Mouse (Mus musculus) embryonic facial prominence, embryonic 13.5 days (tissue): Measurements from ENCODE around the gene Acox3. TPM values are rescaled to one million over a fixed set of nuclear protein-coding genes. Genes with fewer than 3 reads are reported as not detected.
A peak's percentile ranks its signal among the peaks of the same experiment; 100 is the strongest.

ENCODE experiments used
- ATAC-seq: fragments of 200-750 bp; cut with Nextera tagmentation; 2 replicates; pipeline ENCODE4 v1.8.0; 2017; ENCODE audit warnings: low read depth; ENCODE audit not compliant: insufficient number of reproducible peaks, insufficient read depth, low FRiP score, low TSS enrichment
- H3K27ac ChIP-seq: fragments of 300-500 bp; sonication (generic); 2 replicates; pipeline ENCODE4 v1.5.1; 2015; ENCODE audit warnings: moderate library complexity, mild to moderate bottlenecking, inconsistent platforms
- H3K27me3 ChIP-seq: fragments of 300-500 bp; sonication (generic); 2 replicates; pipeline ENCODE4 v1.6.1; 2015; ENCODE audit warnings: mild to moderate bottlenecking, inconsistent platforms
- H3K36me3 ChIP-seq: fragments of 300-500 bp; sonication (generic); 2 replicates; pipeline ENCODE4 v1.6.1; 2015; ENCODE audit warnings: mild to moderate bottlenecking, inconsistent platforms
- H3K4me1 ChIP-seq: fragments of 300-500 bp; sonication (generic); 2 replicates; pipeline ENCODE4 v1.6.1; 2015; ENCODE audit warnings: inconsistent platforms
- H3K4me2 ChIP-seq: fragments of 300-500 bp; sonication (generic); 2 replicates; pipeline ENCODE4 v1.6.1; 2015; ENCODE audit warnings: moderate library complexity, mild to moderate bottlenecking, inconsistent platforms
- H3K4me3 ChIP-seq: fragments of 300-500 bp; sonication (generic); 2 replicates; pipeline ENCODE4 v1.5.1; 2015; ENCODE audit warnings: mild to moderate bottlenecking, inconsistent platforms
- H3K9ac ChIP-seq: fragments of 300-500 bp; sonication (generic); 2 replicates; pipeline ENCODE4 v1.6.1; 2015; ENCODE audit warnings: mild to moderate bottlenecking, inconsistent platforms
- H3K9me3 ChIP-seq: fragments of 300-500 bp; sonication (generic); 2 replicates; pipeline ENCODE4 v1.6.1; 2016; ENCODE audit warnings: inconsistent platforms
- WGBS: fragments of 180-500 bp; shearing (Covaris S2); methylation state at CpG from one replicate; pipeline ENCODE4 v1.1.7; 2015; ENCODE audit warnings: mixed read lengths; 5-methylcytosine and 5-hydroxymethylcytosine counted together
- polyA plus RNA-seq: library from polyadenylated mRNA; unstranded; fragments of >200 nt; fragmentation: Nextera tagmentation; extraction: Ambion mirVana; gene quantifications from 2 replicates; pipeline ENCODE4 v1.2.1, GENCODE M21; 2015

Gene Acox3
- polyA plus RNA-seq, 1 experiment from 2014 or later, result 13.3 TPM

GRCm38 (mm10) chr5:35596169-35597160, 13.6 kb downstream of the Acox3 start:
- no peaks in the 10 kb centered on the region for H3K9me3 ChIP-seq
- WGBS, result 75% methylated on average over 18 of the region's 18 CpGs
- H3K4me3 ChIP-seq, result no peak overlapping the region
- no peaks in the 10 kb centered on the region; the same call in 1 of the 2 replicates for H3K4me1 ChIP-seq
- H3K4me2 ChIP-seq, result no peak overlapping the region
- no peak overlapping the region for H3K27ac ChIP-seq
- H3K27me3 ChIP-seq, result no peaks in the 10 kb centered on the region
- ATAC-seq, result no peak
- H3K36me3 ChIP-seq, result peaks cover 74% of the 10 kb centered on the region
- H3K9ac ChIP-seq, result no peak overlapping the region

- Histone ChIP-seq H3K36me3 (peaks cover 70% of the 10 kb centered on the region), H3K27me3 (no peaks in the 10 kb centered on the region), H3K4me3 (no peak overlapping the region), H3K9ac (no peak overlapping the region), H3K4me2 (no peak overlapping the region), H3K27ac (no peak overlapping the region), H3K4me1 (no peaks in the 10 kb centered on the region; the same call in 1 of the 2 replicates), H3K9me3 (no peaks in the 10 kb centered on the region)
- WGBS, result 69% methylated on average over 11 of the region's 11 CpGs
- ATAC-seq, result no peak
Observed at GRCm38 (mm10) chr5:35600233-35600632, 17.4 kb downstream of the Acox3 start.

GRCm38 (mm10) chr5:35601526-35601925, 18.7 kb downstream of the Acox3 start:
- H3K9ac ChIP-seq, result no peak overlapping the region
- no peak for ATAC-seq
- 90% methylated on average over 8 of the region's 8 CpGs for WGBS

GRCm38 (mm10) chr5:35605355-35605754, 22.5 kb downstream of the Acox3 start:
- peaks cover 22% of the 10 kb centered on the region for H3K4me1 ChIP-seq
- no peak for ATAC-seq
- H3K36me3 ChIP-seq, result peaks cover 36% of the 10 kb centered on the region
- H3K27me3 ChIP-seq, result no peaks in the 10 kb centered on the region
- H3K4me2 ChIP-seq, result no peak overlapping the region
- no peaks in the 10 kb centered on the region for H3K9me3 ChIP-seq
- no peak overlapping the region for H3K4me3 ChIP-seq
- H3K9ac ChIP-seq, result no peak overlapping the region
- 79% methylated on average over 7 of the region's 7 CpGs for WGBS
- no peak overlapping the region for H3K27ac ChIP-seq

More at GRCm38 (mm10) chr5:35601526-35601925, 18.7 kb downstream of the Acox3 start:
- Histone ChIP-seq H3K36me3 (peaks cover 70% of the 10 kb centered on the region), H3K27ac (no peak overlapping the region), H3K9me3 (no peaks in the 10 kb centered on the region), H3K27me3 (no peaks in the 10 kb centered on the region), H3K4me3 (no peak overlapping the region), H3K4me2 (no peak overlapping the region), H3K4me1 (no peaks in the 10 kb centered on the region)

- no peak overlapping the region for H3K9ac ChIP-seq
- no peaks in the 10 kb centered on the region for H3K27me3 ChIP-seq
- 87% methylated on average over 7 of the region's 7 CpGs for WGBS
- peaks cover 22% of the 10 kb centered on the region for H3K4me1 ChIP-seq
- no peak overlapping the region for H3K27ac ChIP-seq
- no peak overlapping the region for H3K4me3 ChIP-seq
- H3K9me3 ChIP-seq, result no peaks in the 10 kb centered on the region
- no peak for ATAC-seq
- peaks cover 29% of the 10 kb centered on the region for H3K36me3 ChIP-seq
- no peak overlapping the region for H3K4me2 ChIP-seq
Observed at GRCm38 (mm10) chr5:35606800-35607199, 24.0 kb downstream of the Acox3 start.

- Histone ChIP-seq H3K9me3 (no peaks in the 10 kb centered on the region), H3K4me3 (no peak overlapping the region), H3K9ac (no peak overlapping the region), H3K4me2 (no peak overlapping the region), H3K4me1 (peaks cover 22% of the 10 kb centered on the region), H3K27me3 (no peaks in the 10 kb centered on the region), H3K27ac (no peak overlapping the region), H3K36me3 (peaks cover 19% of the 10 kb centered on the region)
- ATAC-seq, result no peak
- WGBS, result 67% methylated on average over 7 of the region's 7 CpGs
Observed at GRCm38 (mm10) chr5:35607784-35608183, 24.9 kb downstream of the Acox3 start.

- Histone ChIP-seq H3K4me2 (no peak overlapping the region), H3K4me3 (no peak overlapping the region), H3K4me1 (peaks cover 22% of the 10 kb centered on the region), H3K9ac (no peak overlapping the region), H3K27me3 (no peaks in the 10 kb centered on the region), H3K9me3 (no peaks in the 10 kb centered on the region), H3K36me3 (peaks cover 14% of the 10 kb centered on the region), H3K27ac (no peak overlapping the region)
- ATAC-seq, result no peak
- WGBS, result 67% methylated on average over 5 of the region's 5 CpGs
Observed at GRCm38 (mm10) chr5:35608559-35608958, 25.7 kb downstream of the Acox3 start.

- Histone ChIP-seq H3K36me3 (peaks cover 14% of the 10 kb centered on the region), H3K27ac (peak overlapping the region; percentile 68), H3K4me3 (no peak overlapping the region), H3K4me1 (peaks cover 22% of the 10 kb centered on the region), H3K9me3 (no peaks in the 10 kb centered on the region), H3K4me2 (peak overlapping the region; percentile 37), H3K9ac (no peak overlapping the region; the same call in 1 of the 2 replicates), H3K27me3 (no peaks in the 10 kb centered on the region)
- WGBS, result 5% methylated on average over 12 of the region's 12 CpGs
- peak; percentile 74 for ATAC-seq
Observed at GRCm38 (mm10) chr5:35609381-35609780, 26.5 kb downstream of the Acox3 start.

- WGBS, result 75% methylated on average over 2 of the region's 2 CpGs
- H3K36me3 ChIP-seq, result peaks cover 10% of the 10 kb centered on the region
- H3K27ac ChIP-seq, result peak overlapping the region; percentile 68; the same call in 1 of the 2 replicates
- no peak overlapping the region for H3K9ac ChIP-seq
- H3K4me2 ChIP-seq, result no peak overlapping the region
- no peak overlapping the region for H3K4me3 ChIP-seq
- no peaks in the 10 kb centered on the region for H3K27me3 ChIP-seq
- H3K4me1 ChIP-seq, result peaks cover 22% of the 10 kb centered on the region
- no peak for ATAC-seq
- H3K9me3 ChIP-seq, result no peaks in the 10 kb centered on the region
Observed at GRCm38 (mm10) chr5:35609971-35610370, 27.1 kb downstream of the Acox3 start.

- H3K4me3 ChIP-seq, result no peak overlapping the region
- H3K4me2 ChIP-seq, result no peak overlapping the region
- no peak for ATAC-seq
- no peaks in the 10 kb centered on the region for H3K9me3 ChIP-seq
- WGBS, result 92% methylated on average over 7 of the region's 7 CpGs
- H3K9ac ChIP-seq, result no peak overlapping the region
- H3K4me1 ChIP-seq, result peaks cover 22% of the 10 kb centered on the region
- H3K36me3 ChIP-seq, result peaks cover 6% of the 10 kb centered on the region
- no peak overlapping the region for H3K27ac ChIP-seq
- no peaks in the 10 kb centered on the region for H3K27me3 ChIP-seq
Observed at GRCm38 (mm10) chr5:35610381-35610780, 27.5 kb downstream of the Acox3 start.

GRCm38 (mm10) chr5:35611170-35611569, 28.3 kb downstream of the Acox3 start:
- H3K27me3 ChIP-seq, result no peaks in the 10 kb centered on the region
- peaks cover 3% of the 10 kb centered on the region; the same call in 1 of the 2 replicates for H3K36me3 ChIP-seq
- no peaks in the 10 kb centered on the region for H3K9me3 ChIP-seq
- 83% methylated on average over 9 of the region's 9 CpGs for WGBS
- H3K4me1 ChIP-seq, result peaks cover 22% of the 10 kb centered on the region
- H3K4me3 ChIP-seq, result no peak overlapping the region
- no peak overlapping the region for H3K9ac ChIP-seq
- no peak for ATAC-seq
- H3K4me2 ChIP-seq, result no peak overlapping the region
- H3K27ac ChIP-seq, result no peak overlapping the region

- Histone ChIP-seq H3K27ac (no peak overlapping the region), H3K4me3 (no peak overlapping the region), H3K4me2 (no peak overlapping the region), H3K9ac (no peak overlapping the region), H3K36me3 (peaks cover 3% of the 10 kb centered on the region; the same call in 1 of the 2 replicates), H3K4me1 (peaks cover 23% of the 10 kb centered on the region), H3K9me3 (no peaks in the 10 kb centered on the region), H3K27me3 (no peaks in the 10 kb centered on the region)
- ATAC-seq, result no peak
- 80% methylated on average over 11 of the region's 11 CpGs for WGBS
Observed at GRCm38 (mm10) chr5:35611900-35612299, 29.1 kb downstream of the Acox3 start.
